Mouse (Mus musculus) layer of hippocampus, adult 9-10 months (tissue): ENCODE data around the gene Adam33.
"Not testable (repeated sequence)": the region's sequence is repeated elsewhere in the genome, so short reads cannot be mapped to it uniquely, and the experiment has no call there.

Experiments used
- DNase-seq: peaks from one replicate; pipeline ENCODE4 v3.0.0; 2022; ENCODE audit warnings: low spot score

Adam33 gene

GRCm38 (mm10) chr2:131063404-131063864 is at the start of gene Adam33:
Gene Adam33 (minus strand): TSS chr2:131063814.
- no peak for DNase-seq

GRCm38 (mm10) chr2:131105989-131106388 is 42.4 kb upstream of the Adam33 start:
- DNase-seq, result no peak

DNA sequence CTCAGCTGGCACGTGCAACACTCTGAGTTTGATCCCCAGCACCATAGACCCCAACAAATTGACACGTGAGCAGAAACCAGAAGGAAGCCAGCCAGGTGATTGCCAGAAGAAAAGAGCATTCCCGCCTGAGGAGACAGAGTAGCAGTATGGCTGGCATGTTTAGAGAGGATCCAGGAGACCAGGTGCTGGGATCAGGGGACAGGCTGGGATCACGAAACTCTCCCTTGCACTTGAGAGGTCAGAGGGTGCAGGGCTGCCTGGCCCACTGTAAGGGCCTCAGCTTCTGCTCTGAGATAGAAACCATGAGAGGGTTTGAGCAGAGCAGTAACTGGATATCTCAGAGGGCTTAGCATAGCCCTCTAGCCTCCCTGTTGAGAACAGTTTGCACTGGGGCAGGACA is 41.4 kb upstream of the Adam33 start:
- not testable (repeated sequence) for DNase-seq

DNA sequence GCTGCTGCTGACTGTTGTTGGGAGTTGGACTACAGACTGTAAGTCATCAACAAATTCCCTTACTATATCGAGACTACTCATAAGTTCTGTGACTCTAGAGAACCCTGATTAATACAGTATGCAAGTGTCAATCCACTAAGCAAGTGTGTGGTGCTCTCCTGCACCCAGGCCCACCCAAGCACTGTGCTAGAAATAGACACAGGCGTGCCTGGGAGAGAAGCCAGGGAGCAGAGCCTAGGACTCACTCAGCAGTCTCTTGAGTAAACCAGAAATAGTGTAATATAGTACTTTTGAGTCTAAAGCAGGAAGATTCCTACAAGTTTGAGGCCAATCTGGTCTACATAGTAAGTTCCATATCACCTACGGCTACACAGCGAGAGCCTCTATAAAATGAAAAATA is 40.4 kb upstream of the Adam33 start:
- no peak for DNase-seq

DNA sequence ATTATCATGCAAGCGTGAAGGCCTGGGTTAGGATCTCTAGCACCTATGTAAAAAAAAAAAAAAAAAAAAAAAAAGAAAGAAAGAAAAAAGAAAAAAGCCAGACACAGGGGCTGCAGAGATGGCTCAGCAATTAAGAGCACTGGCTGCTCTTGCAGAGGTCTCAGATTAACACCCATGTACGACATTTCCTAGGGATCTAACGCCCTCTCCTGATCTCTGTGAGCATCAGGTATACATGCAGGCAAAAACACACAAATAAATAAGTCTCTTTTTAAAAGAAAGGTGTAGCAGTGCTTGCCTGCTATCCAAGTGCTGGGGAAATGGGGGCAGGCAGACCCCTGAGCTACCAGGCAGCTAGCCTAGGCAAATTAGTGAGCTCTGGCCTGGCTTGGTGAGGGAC is 37.9 kb upstream of the Adam33 start:
- no peak for DNase-seq

GRCm38 (mm10) chr2:131097087-131097486 is 33.5 kb upstream of the Adam33 start:
- no peak for DNase-seq

- DNase-seq, result no peak
Observed at GRCm38 (mm10) chr2:131096101-131096795, 32.6 kb upstream of the Adam33 start.

GRCm38 (mm10) chr2:131094823-131095222 is 31.2 kb upstream of the Adam33 start:
- DNase-seq, result peak; percentile 74

DNA sequence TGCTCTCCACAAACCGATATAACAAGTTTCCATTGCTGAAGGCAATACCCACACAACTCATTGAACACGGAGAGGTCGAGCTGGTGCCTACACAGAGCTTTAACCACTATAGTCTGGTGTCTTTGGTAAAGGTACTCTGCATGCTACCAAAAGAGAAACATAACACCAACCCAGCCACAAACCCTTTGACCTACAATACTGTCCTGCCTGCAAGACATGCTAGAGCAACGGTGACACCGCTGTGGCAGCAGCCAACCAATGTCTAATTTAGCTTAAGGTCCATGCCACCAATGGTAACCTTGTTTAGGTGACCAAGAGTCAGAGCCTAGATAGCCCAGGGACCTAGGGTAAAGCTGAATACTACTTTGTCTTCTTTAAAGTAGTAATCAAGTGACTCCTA is 30.0 kb upstream of the Adam33 start:
- no peak for DNase-seq

- DNase-seq, result no peak
Observed at GRCm38 (mm10) chr2:131090852-131091251, 27.2 kb upstream of the Adam33 start.

DNA sequence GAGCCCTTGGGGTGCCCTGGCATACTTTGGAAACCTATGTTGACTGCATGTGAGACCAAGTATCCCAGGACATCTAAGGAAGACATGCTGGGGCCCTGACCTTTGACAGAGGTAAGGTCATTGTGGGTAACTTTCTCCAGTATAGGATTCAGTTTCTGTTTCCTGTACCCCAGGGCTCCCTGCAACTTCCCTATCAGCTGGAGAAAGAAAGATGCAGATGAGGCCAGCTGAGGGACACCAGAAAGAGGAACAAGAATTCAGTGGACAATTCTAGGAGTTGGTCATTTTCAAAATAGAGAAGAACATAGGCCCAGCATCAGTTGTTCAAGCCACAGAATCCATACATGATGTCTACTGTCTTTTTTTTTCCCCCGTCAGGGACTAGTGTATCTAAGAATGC is 26.0 kb upstream of the Adam33 start:
- DNase-seq, result no peak

- DNase-seq, result no peak
Observed at GRCm38 (mm10) chr2:131088581-131088980, 25.0 kb upstream of the Adam33 start.

- no peak for DNase-seq
Observed at GRCm38 (mm10) chr2:131086667-131087390, 23.2 kb upstream of the Adam33 start, which contains the start of gene Siglec1. Gene Siglec1 (minus strand): TSS chr2:131086765.

GRCm38 (mm10) chr2:131084206-131084605 is 20.6 kb upstream of the Adam33 start:
- no peak for DNase-seq

GRCm38 (mm10) chr2:131080507-131080906 is 16.9 kb upstream of the Adam33 start:
- no peak for DNase-seq

DNA sequence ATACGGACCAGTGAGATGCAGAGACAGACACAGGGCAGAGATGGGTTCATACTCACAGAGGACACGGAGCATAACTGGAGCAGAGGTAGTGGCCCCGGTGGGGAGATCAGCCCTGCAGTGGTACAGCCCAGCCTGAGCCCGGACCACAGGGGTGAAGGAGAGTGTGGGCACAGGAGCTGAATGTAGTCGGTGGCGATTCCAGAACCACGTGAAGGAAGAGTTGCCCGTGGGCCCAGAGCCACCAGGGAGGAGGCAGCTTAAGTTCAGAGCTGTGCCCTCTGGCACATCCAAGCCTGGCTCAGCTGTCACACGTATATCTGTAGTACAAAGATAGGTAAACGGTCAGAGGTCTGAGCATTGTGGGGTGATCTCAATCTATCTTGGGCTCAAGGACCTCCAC is 8.9 kb upstream of the Adam33 start:
- no peak for DNase-seq

DNA sequence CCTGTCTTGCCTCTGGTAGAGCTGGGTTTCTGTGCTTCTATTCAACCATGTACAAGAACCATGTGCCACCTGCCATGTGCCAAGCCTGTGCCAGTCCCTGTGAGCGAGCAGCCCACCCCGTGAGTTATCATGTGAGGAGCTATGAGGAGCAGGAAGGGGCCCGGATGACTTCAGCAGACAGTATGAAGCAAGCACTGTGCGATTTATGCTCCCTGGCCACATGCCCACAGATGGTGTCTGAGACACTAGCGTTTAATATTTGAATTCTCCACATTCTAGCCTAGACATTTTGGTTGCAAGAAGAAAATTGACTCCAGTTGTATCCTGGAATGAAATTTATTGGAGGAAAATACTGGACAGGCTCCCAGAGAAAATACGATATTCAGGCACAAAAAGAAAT is 3.9 kb upstream of the Adam33 start:
- no peak for DNase-seq

- DNase-seq, result no peak
Observed at GRCm38 (mm10) chr2:131066342-131066741, 2.7 kb upstream of the Adam33 start.

DNA sequence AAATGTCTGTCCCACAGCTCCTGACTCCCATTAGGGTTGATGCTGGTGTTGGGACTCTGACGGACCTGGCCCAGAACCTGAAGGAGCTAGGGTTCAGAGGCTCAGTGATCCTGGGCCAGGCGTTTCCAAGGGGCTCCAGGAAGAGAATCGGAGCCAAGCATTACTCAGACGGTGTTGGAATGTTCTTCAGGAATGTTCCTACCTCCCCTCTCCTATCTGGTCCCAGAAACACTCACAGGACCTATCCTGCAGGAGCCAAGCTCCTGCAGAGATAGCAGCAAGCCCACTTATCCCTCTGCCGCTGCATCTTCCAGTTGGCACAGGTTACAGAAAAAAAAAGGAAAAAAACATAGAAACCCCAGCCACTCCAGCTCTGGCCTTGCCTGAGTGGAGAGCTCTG is 2.0 kb downstream of the Adam33 start:
- DNase-seq, result no peak

DNA sequence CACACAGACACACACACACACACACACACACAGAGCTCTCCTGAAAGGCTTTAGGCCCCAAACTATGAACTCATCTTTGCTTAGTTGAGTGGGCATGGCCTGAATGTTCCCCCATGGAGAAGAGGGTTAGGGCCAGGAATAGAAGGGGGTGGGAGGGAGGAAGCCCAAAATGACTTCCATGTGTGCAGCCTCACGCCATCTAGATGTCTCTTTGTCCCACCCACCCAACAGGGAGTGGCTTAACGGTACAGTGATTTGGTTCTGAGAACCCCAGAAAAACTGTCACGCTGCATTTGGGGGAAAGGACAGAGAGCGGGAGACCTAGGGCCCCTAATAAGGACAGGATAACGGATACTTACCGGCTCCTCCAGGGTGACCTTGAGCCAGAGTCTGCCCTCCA is 2.8 kb downstream of the Adam33 start:
- DNase-seq, result no peak

GRCm38 (mm10) chr2:131059781-131060540 is 3.7 kb downstream of the Adam33 start:
- no peak for DNase-seq

- no peak for DNase-seq
Observed at GRCm38 (mm10) chr2:131059377-131059776, 4.2 kb downstream of the Adam33 start.

- no peak for DNase-seq
Observed at GRCm38 (mm10) chr2:131058672-131059071, 4.9 kb downstream of the Adam33 start.
